Mouse (Mus musculus) MEL (cell line): ENCODE measurements around the gene Olfr1443. TPM values are rescaled to one million over a fixed set of nuclear protein-coding genes. Genes with fewer than 3 reads are reported as not detected.

ENCODE experiments used
- DNase-seq: peaks from one replicate; pipeline ENCODE4 v3.0.0; 2011; ENCODE audit warnings: low read depth, low spot score
- H3K27ac ChIP-seq: 2 replicates; pipeline ENCODE4 v1.5.1; 2012; ENCODE audit warnings: low read depth, mild to moderate bottlenecking, control low read depth, low read length, moderate library complexity; ENCODE audit not compliant: control insufficient read depth
- H3K27me3 ChIP-seq, 2 experiments: fragments of 150-350 bp in 1 of 2; sonication (generic) in 1 of 2; 2 replicates each; pipeline ENCODE4 v1.6.1; 2012; ENCODE audit warnings: low read length in 2 of 2, mild to moderate bottlenecking in 2 of 2, improper control_type of control experiment in 1 of 2, moderate library complexity in 1 of 2; ENCODE audit not compliant: insufficient read depth in 2 of 2, control insufficient read depth in 1 of 2
- H3K36me3 ChIP-seq, 2 experiments: 2 replicates each; pipeline ENCODE4 v1.6.1; 2012 to 2014; ENCODE audit warnings: low read length in 2 of 2, improper control_type of control experiment in 1 of 2, inconsistent platforms in 1 of 2, mild to moderate bottlenecking in 1 of 2; ENCODE audit not compliant: insufficient read depth in 2 of 2, control insufficient read depth in 1 of 2
- H3K4me1 ChIP-seq, 2 experiments: fragments of 150-350 bp in 1 of 2; sonication (generic) in 1 of 2; 2 replicates each; pipeline ENCODE4 v1.6.1; 2012; ENCODE audit warnings: low read length in 2 of 2, improper control_type of control experiment in 1 of 2, mild to moderate bottlenecking in 1 of 2; ENCODE audit not compliant: insufficient read depth in 2 of 2, control insufficient read depth in 1 of 2
- H3K4me3 ChIP-seq, 2 experiments: fragments of 150-350 bp in 1 of 2; sonication (generic) in 1 of 2; 2 replicates each; pipeline ENCODE4 v1.5.1; 2012; ENCODE audit warnings: low read depth in 2 of 2, low read length in 2 of 2, mild to moderate bottlenecking in 2 of 2, moderate library complexity in 2 of 2, control low read depth in 1 of 2, improper control_type of control experiment in 1 of 2; ENCODE audit not compliant: control insufficient read depth in 1 of 2, insufficient read depth in 1 of 2
- H3K79me2 ChIP-seq: 2 replicates; pipeline ENCODE4 v1.6.1; 2012; ENCODE audit warnings: mild to moderate bottlenecking, low read length, moderate library complexity; ENCODE audit not compliant: control insufficient read depth, poor library complexity, insufficient read depth
- H3K9ac ChIP-seq: 2 replicates; pipeline ENCODE4 v1.6.1; 2012; ENCODE audit warnings: low read depth, mild to moderate bottlenecking, control low read depth, low read length, moderate library complexity; ENCODE audit not compliant: control insufficient read depth, poor library complexity, severe bottlenecking
- H3K9me3 ChIP-seq: fragments of 150-350 bp; sonication (generic); replicated peaks from 2 replicates; pipeline ENCODE4 v1.6.1; 2012; ENCODE audit warnings: mild to moderate bottlenecking, low read length, improper control_type of control experiment, moderate library complexity; ENCODE audit not compliant: insufficient read depth
- BHLHE40 ChIP-seq: IDR thresholded peaks from 2 replicates; pipeline ENCODE4 v1.6.1; 2012; ENCODE audit warnings: low read depth, mild to moderate bottlenecking, inconsistent platforms, low read length, improper control_type of control experiment, borderline replicate concordance
- CHD1 ChIP-seq: IDR thresholded peaks from 2 replicates; pipeline ENCODE4 v1.6.1; 2012; ENCODE audit warnings: low read depth, mild to moderate bottlenecking, inconsistent platforms, low read length, improper control_type of control experiment
- CHD2 ChIP-seq: IDR thresholded peaks from 2 replicates; pipeline ENCODE4 v1.6.1; 2011; ENCODE audit warnings: low read length, improper control_type of control experiment
- CTCF ChIP-seq, 3 experiments: IDR thresholded peaks in 2 of 3; conservative IDR thresholded peaks in 1 of 3; 2 replicates each; pipeline ENCODE4 v1.5.1; 2011 to 2012; ENCODE audit warnings: low read length in 3 of 3, low read depth in 2 of 3, mild to moderate bottlenecking in 2 of 3, improper control_type of control experiment in 1 of 3, inconsistent platforms in 1 of 3, mixed read lengths in 1 of 3, moderate library complexity in 1 of 3; ENCODE audit not compliant: control insufficient read depth in 1 of 3, insufficient read depth in 1 of 3, poor library complexity in 1 of 3, severe bottlenecking in 1 of 3
- E2F4 ChIP-seq: IDR thresholded peaks from 2 replicates; pipeline ENCODE4 v1.6.1; 2011; ENCODE audit warnings: low read depth, low read length, improper control_type of control experiment, borderline replicate concordance
- ELF1 ChIP-seq: IDR thresholded peaks from 2 replicates; pipeline ENCODE4 v1.6.1; 2014; ENCODE audit warnings: low read depth, mild to moderate bottlenecking, inconsistent platforms, low read length, improper control_type of control experiment, moderate library complexity
- EP300 ChIP-seq, 2 experiments: IDR thresholded peaks; 2 replicates each; pipeline ENCODE4 v1.6.1; 2011; ENCODE audit warnings: improper control_type of control experiment in 2 of 2, low read length in 2 of 2, low read depth in 1 of 2, mild to moderate bottlenecking in 1 of 2
- GABPA ChIP-seq: IDR thresholded peaks from 2 replicates; pipeline ENCODE4 v1.6.1; 2012; ENCODE audit warnings: low read depth, mild to moderate bottlenecking, inconsistent platforms, low read length, improper control_type of control experiment, moderate library complexity
- GATA1 ChIP-seq: IDR thresholded peaks from 2 replicates; pipeline ENCODE4 v1.6.1; 2011; ENCODE audit warnings: low read depth, low read length, improper control_type of control experiment
- HCFC1 ChIP-seq: IDR thresholded peaks from 2 replicates; pipeline ENCODE4 v1.6.1; 2012; ENCODE audit warnings: low read depth, mild to moderate bottlenecking, inconsistent platforms, low read length, improper control_type of control experiment, moderate library complexity
- JUND ChIP-seq: IDR thresholded peaks from 2 replicates; pipeline ENCODE4 v1.6.1; 2011; ENCODE audit warnings: low read depth, mild to moderate bottlenecking, improper control_type of control experiment, low read length
- KAT2A ChIP-seq: conservative IDR thresholded peaks from 2 replicates; pipeline ENCODE4 v1.6.1; 2012; ENCODE audit warnings: low read depth, low read length, improper control_type of control experiment, inconsistent platforms
- MAX ChIP-seq: IDR thresholded peaks from 2 replicates; pipeline ENCODE4 v1.6.1; 2011; ENCODE audit warnings: low read length, improper control_type of control experiment
- MEF2A ChIP-seq: IDR thresholded peaks from 2 replicates; pipeline ENCODE4 v1.6.1; 2014; ENCODE audit warnings: low read depth, mild to moderate bottlenecking, inconsistent platforms, low read length, improper control_type of control experiment; ENCODE audit not compliant: poor library complexity, insufficient replicate concordance, severe bottlenecking; ENCODE audit errors: extremely low read depth
- MXI1 ChIP-seq: IDR thresholded peaks from 2 replicates; pipeline ENCODE4 v1.6.1; 2011; ENCODE audit warnings: mild to moderate bottlenecking, low read depth, low read length, improper control_type of control experiment
- MYB ChIP-seq: IDR thresholded peaks from 2 replicates; pipeline ENCODE4 v1.6.1; 2011; ENCODE audit warnings: mild to moderate bottlenecking, low read depth, low read length, improper control_type of control experiment
- MYC ChIP-seq: IDR thresholded peaks from 2 replicates; pipeline ENCODE4 v1.6.1; 2011; ENCODE audit warnings: low read depth, mild to moderate bottlenecking, low read length, improper control_type of control experiment, moderate library complexity
- NELFE ChIP-seq: IDR thresholded peaks from 2 replicates; pipeline ENCODE4 v1.6.1; 2011; ENCODE audit warnings: low read depth, low read length, improper control_type of control experiment
- NRF1 ChIP-seq: IDR thresholded peaks from 2 replicates; pipeline ENCODE4 v1.6.1; 2014; ENCODE audit warnings: low read depth, mild to moderate bottlenecking, inconsistent platforms, low read length, improper control_type of control experiment, moderate library complexity; ENCODE audit not compliant: poor library complexity, insufficient read depth, severe bottlenecking
- RAD21 ChIP-seq: IDR thresholded peaks from 2 replicates; pipeline ENCODE4 v1.6.1; 2011; ENCODE audit warnings: mild to moderate bottlenecking, low read depth, low read length, improper control_type of control experiment
- SMC3 ChIP-seq: IDR thresholded peaks from 2 replicates; pipeline ENCODE4 v1.6.1; 2011; ENCODE audit warnings: low read depth, low read length, improper control_type of control experiment
- TBP ChIP-seq: IDR thresholded peaks from 2 replicates; pipeline ENCODE4 v1.8.0; 2011; ENCODE audit warnings: low read depth, low read length, improper control_type of control experiment
- TCF12 ChIP-seq: IDR thresholded peaks from 2 replicates; pipeline ENCODE4 v1.6.1; 2014; ENCODE audit warnings: low read depth, mild to moderate bottlenecking, inconsistent platforms, low read length, improper control_type of control experiment, moderate library complexity
- ZMIZ1 ChIP-seq: IDR thresholded peaks from 2 replicates; pipeline ENCODE4 v1.6.1; 2012; ENCODE audit warnings: low read depth, mild to moderate bottlenecking, inconsistent platforms, low read length, improper control_type of control experiment, moderate library complexity
- polyA plus RNA-seq, 2 experiments: library from polyadenylated mRNA; stranded (reverse) in 1 of 2; unstranded in 1 of 2; fragments of >175 nt in 1 of 2; fragments of >200 nt in 1 of 2; gene quantifications; 2 replicates each; pipeline versions ENCODE4 v1.2.1 to v1.2.4; 2012; ENCODE audit warnings: low replicate concordance in 2 of 2, low read depth in 1 of 2; ENCODE audit not compliant: insufficient read length in 2 of 2, insufficient read depth in 1 of 2, missing spikeins in 1 of 2
- total RNA-seq: library from RNA; depleted of rRNA; stranded (reverse); fragments of 300-350 nt; gene quantifications from 2 replicates; pipeline ENCODE4 v1.2.3, GENCODE M21; 2012; rRNA removed

Olfr1443 gene
- total RNA-seq (not detected in 2 replicates), polyA plus RNA-seq (not detected)

DNA sequence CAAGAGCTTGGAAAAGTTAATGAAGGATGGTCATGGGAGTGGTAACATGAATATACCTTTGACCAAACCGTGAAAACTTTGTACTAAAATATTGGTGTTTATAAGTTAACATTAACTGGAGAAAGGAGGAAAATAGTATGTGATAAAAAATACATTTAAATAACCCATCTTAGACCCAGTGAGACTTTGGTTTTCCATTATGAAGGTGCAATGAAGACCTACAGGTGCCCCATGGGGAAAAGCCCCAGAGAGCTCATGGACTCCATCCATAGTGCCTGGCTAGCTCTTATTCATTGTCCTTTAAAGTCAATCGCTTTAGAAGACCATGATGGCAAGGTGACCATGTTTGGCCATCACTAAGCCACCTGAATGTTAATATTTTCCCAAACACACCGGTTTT lies at the start of gene Olfr1443:
TSS of gene Olfr1443 (plus strand) at position 301 of the 400 bp plus-strand sequence.
- no peak within 1 kb of the TSS for H3K4me3 ChIP-seq
- H3K9me3 ChIP-seq, result no peaks in the 10 kb centered on the region
- no peak within 1 kb of the TSS for H3K9ac ChIP-seq
- H3K36me3 ChIP-seq, result no peaks in the 10 kb centered on the region
- H3K79me2 ChIP-seq, result no peaks in the 10 kb centered on the region
- no peak within 1 kb of the TSS for H3K27ac ChIP-seq
- DNase-seq, result no peak
- TF ChIP-seq RAD21 (no peak), MEF2A (no peak), ELF1 (no peak)
- TF ChIP-seq, all 39 proteins: peak for 0
- Histone ChIP-seq H3K27me3 (no peaks in the 10 kb centered on the region; a peak in 1 of 4 replicates), H3K4me1 (no peaks in the 10 kb centered on the region)

DNA sequence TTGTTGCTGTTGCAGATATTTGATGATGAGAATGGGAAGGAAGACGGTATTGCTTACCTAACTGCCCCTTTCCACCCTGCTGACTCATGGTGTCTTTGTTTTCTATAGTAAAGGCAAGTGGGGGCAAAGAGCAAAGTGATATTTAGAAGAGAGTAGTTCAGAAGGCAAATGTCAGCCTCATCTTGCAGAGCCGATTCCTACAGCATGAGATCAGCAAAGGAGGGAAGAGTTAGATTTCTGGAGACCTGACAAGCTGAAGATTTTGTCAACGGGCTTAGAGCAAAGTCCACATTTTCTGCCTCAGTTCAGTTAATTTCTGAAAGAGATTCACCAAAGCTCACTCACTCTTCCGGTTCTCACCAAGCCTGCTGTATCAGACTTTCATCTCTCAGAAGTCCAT lies 44.7 kb upstream of the Olfr1443 start, which contains the start of gene Glyat:
TSS of gene Glyat (plus strand) at position 133 of the 400 bp plus-strand sequence.
- no peaks in the 10 kb centered on the region for H3K4me1 ChIP-seq
- H3K27ac ChIP-seq, result no peak within 1 kb of the TSS
- no peaks in the 10 kb centered on the region for H3K79me2 ChIP-seq
- DNase-seq, result no peak
- TF ChIP-seq TCF12 (no peak), TBP (no peak), NRF1 (no peak), NELFE (no peak), E2F4 (no peak), ZMIZ1 (no peak), MYB (no peak), SMC3 (no peak), MEF2A (no peak), HCFC1 (no peak), CTCF (IDR thresholded peaks at IDR 0.05 in 2 of 3, conservative IDR thresholded peaks at IDR 0.05 in 1 of 3; ENCODE audit: control insufficient read depth in 1 of 3, insufficient read depth in 1 of 3, low read depth in 2 of 3, low read length in 3 of 3, poor library complexity in 1 of 3, severe bottlenecking in 1 of 3) (no peak)
- H3K9ac ChIP-seq, result no peak within 1 kb of the TSS
- no peak within 1 kb of the TSS for H3K4me3 ChIP-seq
- H3K27me3 ChIP-seq, result no peaks in the 10 kb centered on the region; a peak in 2 of 4 replicates
- no peaks in the 10 kb centered on the region for H3K36me3 ChIP-seq
- no peaks in the 10 kb centered on the region for H3K9me3 ChIP-seq

- Histone ChIP-seq H3K9ac (no peak overlapping the region), H3K36me3 (no peaks in the 10 kb centered on the region), H3K27ac (no peak overlapping the region), H3K27me3 (no peaks in the 10 kb centered on the region; a peak in 2 of 4 replicates), H3K4me1 (no peaks in the 10 kb centered on the region), H3K79me2 (no peaks in the 10 kb centered on the region), H3K4me3 (no peak overlapping the region), H3K9me3 (no peaks in the 10 kb centered on the region)
- no peak for TF ChIP-seq CTCF (IDR thresholded peaks at IDR 0.05 in 2 of 3, conservative IDR thresholded peaks at IDR 0.05 in 1 of 3; ENCODE audit: control insufficient read depth in 1 of 3, insufficient read depth in 1 of 3, low read depth in 2 of 3, low read length in 3 of 3, poor library complexity in 1 of 3, severe bottlenecking in 1 of 3)
- no peak for TF ChIP-seq GATA1
- no peak for TF ChIP-seq ZMIZ1
- no peak for TF ChIP-seq MYC
- TF ChIP-seq NELFE, result no peak
- TF ChIP-seq CHD1, result no peak
- TF ChIP-seq E2F4, result no peak
- TF ChIP-seq EP300 (IDR thresholded peaks at IDR 0.05; ENCODE audit: low read depth in 1 of 2, low read length in 2 of 2), result no peak
- TF ChIP-seq MXI1, result no peak
- TF ChIP-seq BHLHE40, result no peak
- TF ChIP-seq JUND, result no peak
- no peak for TF ChIP-seq KAT2A
- TF ChIP-seq MAX, result no peak
- TF ChIP-seq TBP, result no peak
- TF ChIP-seq MYB, result no peak
- TF ChIP-seq CHD2, result no peak
- no peak for TF ChIP-seq GABPA
- DNase-seq, result no peak
Observed at GRCm38 (mm10) chr19:12634259-12634658, 43.7 kb upstream of the Olfr1443 start.
